Comparison of ENCODE assay signal across 16 mouse cellular contexts in the genomic region with DNA sequence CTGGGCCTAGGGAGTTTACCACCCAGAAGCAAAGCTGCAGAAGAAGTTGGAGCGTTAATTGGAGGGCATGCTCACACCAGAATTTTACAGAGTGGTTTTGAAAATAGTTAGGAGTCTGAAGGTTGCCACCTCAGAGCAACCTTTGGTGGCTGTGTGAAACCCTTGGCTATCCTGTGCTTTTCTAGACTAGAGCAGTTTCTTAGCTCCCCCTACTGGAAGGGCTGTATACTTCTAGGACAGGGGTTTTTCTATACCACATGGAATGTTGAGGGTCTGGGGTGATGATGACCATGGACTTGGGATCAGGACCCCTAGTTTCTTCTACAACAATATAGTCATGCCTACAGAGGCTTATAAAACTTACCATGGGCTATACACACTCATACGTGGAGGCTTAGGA. TPM values are rescaled to one million over a fixed set of nuclear protein-coding genes. Genes with fewer than 3 reads are reported as not detected.
DNase-seq lines count a peak whose midpoint lies in the region; ATAC-seq and TF ChIP-seq lines count a peak whose summit lies in the region.
"Had no signal": no experiment of that assay in that cellular context is flagged by ENCODE, and none has a peak within 500 bp of the region (broad histone marks: within the 10 kb centered on the region; RNA-seq: fewer than 3 reads in every experiment).

No protein-coding gene starts in this region.

- H3K9ac ChIP-seq in kidney, postnatal 0 days (ENCODE audit: low read depth, low read length): no peak overlapping the region
- H3K9ac ChIP-seq: forebrain, embryonic 12.5 days; limb, embryonic 15.5 days; midbrain, embryonic 15.5 days had no signal

- no peak overlapping the region for H3K4me2 ChIP-seq in kidney, postnatal 0 days (ENCODE audit: low read length)
- H3K4me2 ChIP-seq: forebrain, embryonic 12.5 days; limb, embryonic 15.5 days; midbrain, embryonic 15.5 days had no signal

- no peak overlapping the region for H3K27ac ChIP-seq in kidney, postnatal 0 days
- H3K27ac ChIP-seq: forebrain, embryonic 12.5 days; hindbrain, embryonic 10.5 days; limb, embryonic 15.5 days had no signal

- no peaks in the 10 kb centered on the region for H3K9me3 ChIP-seq in kidney, postnatal 0 days (replicated peaks; ENCODE audit: low read length)
- H3K9me3 ChIP-seq: forebrain, embryonic 12.5 days; hindbrain, embryonic 10.5 days; limb, embryonic 15.5 days; midbrain, embryonic 15.5 days had no signal

- ATAC-seq in kidney, postnatal 0 days (replicated peaks; ENCODE audit: low FRiP score, low read depth): no peak
- ATAC-seq in inflammation-experienced regulatory T-cells, adult 6 months: no peak
- ATAC-seq: lung, postnatal 0 days; midbrain, embryonic 15.5 days had no signal

- no peak for DNase-seq in kidney, postnatal 0 days (ENCODE audit: low spot score)
- DNase-seq in kidney, postnatal 14 days: no peak
- peak; percentile 51 for DNase-seq in 416B (ENCODE audit: low read depth)
- DNase-seq in CD4-positive, CD25-positive, alpha-beta regulatory T cell, adult 2 months (ENCODE audit: low read depth, low spot score): peak; percentile 36
- peak; percentile 6 for DNase-seq in c-Kit-positive CD71-positive TER-119-negative erythroid progenitor cells, embryonic 14.5 days (ENCODE audit: low read depth)
- no peak for DNase-seq in cerebellum, adult 9-10 months
- DNase-seq: cerebellum, postnatal 14 days; kidney, postnatal 25 days; right cerebral cortex, adult 18-20 months; spleen, adult 18-20 months had no signal

- no peaks in the 10 kb centered on the region for H3K4me1 ChIP-seq in kidney, postnatal 0 days (replicated peaks; ENCODE audit: insufficient read depth, low read length)
- H3K4me1 ChIP-seq: forebrain, embryonic 12.5 days; hindbrain, embryonic 10.5 days; limb, embryonic 15.5 days; midbrain, embryonic 15.5 days had no signal

- H3K4me3 ChIP-seq in kidney, postnatal 0 days (replicated peaks; ENCODE audit: low read depth, low read length): no peak overlapping the region
- H3K4me3 ChIP-seq: forebrain, embryonic 12.5 days; hindbrain, embryonic 10.5 days; limb, embryonic 15.5 days; midbrain, embryonic 15.5 days had no signal

- TF ChIP-seq CTCF in kidney, postnatal 0 days (IDR thresholded peaks at IDR 0.05; ENCODE audit: low read depth): peak; percentile 37; the same call in 1 of the 2 replicates

- 81% methylated on average over 2 of the region's 2 CpGs for WGBS in kidney, postnatal 0 days

- no peaks in the 10 kb centered on the region for H3K36me3 ChIP-seq in kidney, postnatal 0 days (ENCODE audit: insufficient read depth, low read length)
- H3K36me3 ChIP-seq: forebrain, embryonic 12.5 days; hindbrain, embryonic 10.5 days; limb, embryonic 15.5 days; midbrain, embryonic 15.5 days had no signal

- H3K27me3 ChIP-seq in kidney, postnatal 0 days (ENCODE audit: insufficient read depth, low read length): no peaks in the 10 kb centered on the region
- H3K27me3 ChIP-seq: forebrain, embryonic 12.5 days; limb, embryonic 15.5 days; midbrain, embryonic 15.5 days had no signal

RNA-seq across cellular contexts. Expression of a gene that starts 36.3 kb away (rescaled TPM):
- 16.2 and 18.2 TPM in 2 replicates for polyA plus RNA-seq in kidney, postnatal 0 days (2015; fragmentation: Nextera tagmentation; extraction: Ambion mirVana)
- 10 to 100 TPM; 23.2 to 33.2 (median 31.7) TPM for polyA plus RNA-seq in inflammation-experienced regulatory T-cells, adult 6 months (2017; shearing (Covaris generic))

Comparison
In these comparisons a context has a peak if more than half of its experiments do, and no peak if none do; other contexts are left out.
1. DNase-seq: peak in 416B (single experiment), CD4-positive, CD25-positive, alpha-beta regulatory T cell, adult 2 months (single experiment) and c-Kit-positive CD71-positive TER-119-negative erythroid progenitor cells, embryonic 14.5 days (single experiment); none in kidney, postnatal 0 days (single experiment), kidney, postnatal 14 days (single experiment) and cerebellum, adult 9-10 months (single experiment).